Mouse (Mus musculus) spleen, adult 2 months (tissue): ENCODE measurements around the gene Ahctf1.

Experiments used
- CTCF ChIP-seq: fragments of 200-500 bp; IDR thresholded peaks from 2 replicates; pipeline ENCODE4 v1.5.1; 2011; ENCODE audit warnings: mild to moderate bottlenecking, inconsistent platforms; ENCODE audit not compliant: insufficient read depth, insufficient read length, insufficient replicate concordance; ENCODE audit errors: extremely low read depth
- POLR2A ChIP-seq: fragments of 200-500 bp; IDR thresholded peaks from 2 replicates; pipeline ENCODE4 v1.6.1; 2011; ENCODE audit warnings: low read depth, low read length, inconsistent platforms

- TF ChIP-seq CTCF (no peak), POLR2A (no peak)
These were observed 831 bp upstream of the Ahctf1 start for GRCm38 (mm10) chr1:179804140-179804881.
